Mouse (Mus musculus): ENCODE measurements around the gene Cd164. TPM values are rescaled to one million over a fixed set of nuclear protein-coding genes. Genes with fewer than 3 reads are reported as not detected.

Gene Cd164
- polyA plus RNA-seq, 1 experiment from 2014 or later: 170 TPM

GRCm38 (mm10) chr10:41537226-41537982, 18.2 kb downstream of the Cd164 start:
- ATAC-seq (ENCODE audit: insufficient number of reproducible peaks, insufficient read depth, low FRiP score, low TSS enrichment, low read depth): no peak
- no peak overlapping the region for H3K4me2 ChIP-seq
- no peak overlapping the region for H3K4me3 ChIP-seq (replicated peaks)
- no peak overlapping the region for H3K27ac ChIP-seq
- H3K36me3 ChIP-seq: peaks cover 61% of the 10 kb centered on the region
- no peak overlapping the region for H3K9ac ChIP-seq (replicated peaks)
- H3K4me1 ChIP-seq (replicated peaks): no peaks in the 10 kb centered on the region
- H3K27me3 ChIP-seq: no peaks in the 10 kb centered on the region
- WGBS: 84% methylated on average over 4 of the region's 4 CpGs
- no peaks in the 10 kb centered on the region for H3K9me3 ChIP-seq

GRCm38 (mm10) chr10:41537983-41538330, 18.7 kb downstream of the Cd164 start:
- Histone ChIP-seq H3K4me2 (no peak overlapping the region), H3K27me3 (no peaks in the 10 kb centered on the region), H3K27ac (no peak overlapping the region), H3K4me1 (replicated peaks) (no peaks in the 10 kb centered on the region), H3K4me3 (replicated peaks) (no peak overlapping the region), H3K9ac (replicated peaks) (no peak overlapping the region), H3K9me3 (no peaks in the 10 kb centered on the region), H3K36me3 (peaks cover 56% of the 10 kb centered on the region)
- no peak for ATAC-seq (ENCODE audit: insufficient number of reproducible peaks, insufficient read depth, low FRiP score, low TSS enrichment, low read depth)
- 90% methylated on average over 3 of the region's 3 CpGs for WGBS

GRCm38 (mm10) chr10:41538986-41539385, 19.8 kb downstream of the Cd164 start:
- no peaks in the 10 kb centered on the region for H3K27me3 ChIP-seq
- WGBS: 98% methylated on average over 4 of the region's 4 CpGs
- H3K4me3 ChIP-seq (replicated peaks): no peak overlapping the region
- H3K4me2 ChIP-seq: no peak overlapping the region
- no peak overlapping the region for H3K9ac ChIP-seq (replicated peaks)
- no peak overlapping the region for H3K27ac ChIP-seq
- no peaks in the 10 kb centered on the region for H3K4me1 ChIP-seq (replicated peaks)
- H3K36me3 ChIP-seq: peaks cover 45% of the 10 kb centered on the region
- ATAC-seq (ENCODE audit: insufficient number of reproducible peaks, insufficient read depth, low FRiP score, low TSS enrichment, low read depth): no peak
- H3K9me3 ChIP-seq: no peaks in the 10 kb centered on the region

- Histone ChIP-seq H3K4me3 (replicated peaks) (no peak overlapping the region), H3K27me3 (no peaks in the 10 kb centered on the region), H3K9ac (replicated peaks) (no peak overlapping the region), H3K36me3 (peaks cover 21% of the 10 kb centered on the region), H3K4me2 (no peak overlapping the region), H3K4me1 (replicated peaks) (peaks cover 11% of the 10 kb centered on the region), H3K27ac (no peak overlapping the region), H3K9me3 (no peaks in the 10 kb centered on the region)
- WGBS: 95% methylated on average over 6 of the region's 6 CpGs
- ATAC-seq (ENCODE audit: insufficient number of reproducible peaks, insufficient read depth, low FRiP score, low TSS enrichment, low read depth): no peak
Observed at GRCm38 (mm10) chr10:41542057-41542456, 22.8 kb downstream of the Cd164 start.

- Histone ChIP-seq H3K4me1 (replicated peaks) (peaks cover 11% of the 10 kb centered on the region), H3K36me3 (peaks cover 9% of the 10 kb centered on the region), H3K4me2 (no peak overlapping the region), H3K4me3 (replicated peaks) (no peak overlapping the region), H3K27ac (no peak overlapping the region), H3K27me3 (no peaks in the 10 kb centered on the region), H3K9me3 (0 out of 2 replicates have a peak, but pooled peaks cover under 1% of the 10 kb centered on the region), H3K9ac (replicated peaks) (no peak overlapping the region)
- WGBS: 86% methylated on average over 4 of the region's 4 CpGs
- ATAC-seq (ENCODE audit: insufficient number of reproducible peaks, insufficient read depth, low FRiP score, low TSS enrichment, low read depth): no peak
Observed at GRCm38 (mm10) chr10:41543439-41543838, 24.2 kb downstream of the Cd164 start.

GRCm38 (mm10) chr10:41543844-41544243, 24.6 kb downstream of the Cd164 start:
- H3K4me1 ChIP-seq (replicated peaks): peaks cover 11% of the 10 kb centered on the region
- peaks cover 4% of the 10 kb centered on the region; the same call in 1 of the 2 replicates for H3K9me3 ChIP-seq
- no peak overlapping the region for H3K4me3 ChIP-seq (replicated peaks)
- no peaks in the 10 kb centered on the region for H3K27me3 ChIP-seq
- H3K36me3 ChIP-seq: peaks cover 7% of the 10 kb centered on the region
- WGBS: 67% methylated on average over 2 of the region's 2 CpGs
- ATAC-seq (ENCODE audit: insufficient number of reproducible peaks, insufficient read depth, low FRiP score, low TSS enrichment, low read depth): no peak
- H3K9ac ChIP-seq (replicated peaks): no peak overlapping the region
- no peak overlapping the region for H3K27ac ChIP-seq
- H3K4me2 ChIP-seq: no peak overlapping the region

GRCm38 (mm10) chr10:41544481-41545190, 25.4 kb downstream of the Cd164 start:
- H3K27me3 ChIP-seq: no peaks in the 10 kb centered on the region
- no peaks in the 10 kb centered on the region for H3K36me3 ChIP-seq
- no peak overlapping the region for H3K4me3 ChIP-seq (replicated peaks)
- no peak overlapping the region; the same call in 1 of the 2 replicates for H3K27ac ChIP-seq
- H3K9ac ChIP-seq (replicated peaks): no peak overlapping the region
- 6% methylated on average over 7 of the region's 7 CpGs for WGBS
- H3K4me2 ChIP-seq: no peak overlapping the region
- ATAC-seq (ENCODE audit: insufficient number of reproducible peaks, insufficient read depth, low FRiP score, low TSS enrichment, low read depth): no peak
- H3K9me3 ChIP-seq: peaks cover 9% of the 10 kb centered on the region
- peaks cover 11% of the 10 kb centered on the region for H3K4me1 ChIP-seq (replicated peaks)

- Histone ChIP-seq H3K27me3 (no peaks in the 10 kb centered on the region), H3K4me1 (replicated peaks) (peaks cover 11% of the 10 kb centered on the region), H3K36me3 (no peaks in the 10 kb centered on the region), H3K9me3 (peaks cover 9% of the 10 kb centered on the region), H3K27ac (no peak overlapping the region), H3K4me2 (no peak overlapping the region), H3K4me3 (replicated peaks) (no peak overlapping the region), H3K9ac (replicated peaks) (no peak overlapping the region)
- 57% methylated on average over 7 of the region's 7 CpGs for WGBS
- no peak for ATAC-seq (ENCODE audit: insufficient number of reproducible peaks, insufficient read depth, low FRiP score, low TSS enrichment, low read depth)
Observed at GRCm38 (mm10) chr10:41545224-41545755, 26.1 kb downstream of the Cd164 start.

GRCm38 (mm10) chr10:41546396-41547165, 27.4 kb downstream of the Cd164 start:
- Histone ChIP-seq H3K4me1 (replicated peaks) (peaks cover 18% of the 10 kb centered on the region), H3K36me3 (no peaks in the 10 kb centered on the region), H3K4me2 (no peak overlapping the region), H3K27me3 (no peaks in the 10 kb centered on the region), H3K9me3 (peaks cover 9% of the 10 kb centered on the region), H3K4me3 (replicated peaks) (no peak overlapping the region), H3K9ac (replicated peaks) (no peak overlapping the region), H3K27ac (no peak overlapping the region)
- ATAC-seq (ENCODE audit: insufficient number of reproducible peaks, insufficient read depth, low FRiP score, low TSS enrichment, low read depth): no peak
- 52% methylated on average over 13 of the region's 13 CpGs for WGBS

GRCm38 (mm10) chr10:41550711-41551110, 31.5 kb downstream of the Cd164 start:
- Histone ChIP-seq H3K4me1 (replicated peaks) (peaks cover 27% of the 10 kb centered on the region), H3K36me3 (no peaks in the 10 kb centered on the region), H3K4me3 (replicated peaks) (no peak overlapping the region), H3K9ac (replicated peaks) (no peak overlapping the region), H3K9me3 (peaks cover 9% of the 10 kb centered on the region), H3K4me2 (no peak overlapping the region), H3K27ac (no peak overlapping the region), H3K27me3 (no peaks in the 10 kb centered on the region; the same call in 1 of the 2 replicates)
- no peak for ATAC-seq (ENCODE audit: insufficient number of reproducible peaks, insufficient read depth, low FRiP score, low TSS enrichment, low read depth)
- WGBS: 66% methylated on average over 7 of the region's 7 CpGs

- 30% methylated on average over 3 of the region's 3 CpGs for WGBS
- peak overlapping the region; percentile 53; the same call in 1 of the 2 replicates for H3K27ac ChIP-seq
- H3K36me3 ChIP-seq: no peaks in the 10 kb centered on the region
- H3K4me2 ChIP-seq: no peak overlapping the region
- no peak overlapping the region for H3K4me3 ChIP-seq (replicated peaks)
- peaks cover 9% of the 10 kb centered on the region for H3K9me3 ChIP-seq
- H3K27me3 ChIP-seq: no peaks in the 10 kb centered on the region; the same call in 1 of the 2 replicates
- peaks cover 27% of the 10 kb centered on the region for H3K4me1 ChIP-seq (replicated peaks)
- H3K9ac ChIP-seq (replicated peaks): no peak overlapping the region
- ATAC-seq (ENCODE audit: insufficient number of reproducible peaks, insufficient read depth, low FRiP score, low TSS enrichment, low read depth): no peak
Observed at GRCm38 (mm10) chr10:41552319-41552718, 33.1 kb downstream of the Cd164 start.

Measured in limb, embryonic 12.5 days (tissue).